Mouse (Mus musculus) midbrain, embryonic 12.5 days (tissue): Measurements from ENCODE around the gene Rangap1. TPM values are rescaled to one million over a fixed set of nuclear protein-coding genes. Genes with fewer than 3 reads are reported as not detected.
A peak's percentile ranks its signal among the peaks of the same experiment; 100 is the strongest.

Experiments
- ATAC-seq: fragments of 200-750 bp; cut with Nextera tagmentation; 2 replicates; pipeline ENCODE4 v1.8.0; 2017; ENCODE audit warnings: low read depth, moderate TSS enrichment, moderate library complexity; ENCODE audit not compliant: low FRiP score
- H3K27ac ChIP-seq: fragments of 300-500 bp; sonication (generic); replicated peaks from 2 replicates; pipeline ENCODE4 v1.5.1; 2016; ENCODE audit warnings: mild to moderate bottlenecking
- H3K27me3 ChIP-seq: fragments of 300-500 bp; sonication (generic); 2 replicates; pipeline ENCODE4 v1.6.1; 2016; ENCODE audit warnings: mild to moderate bottlenecking
- H3K36me3 ChIP-seq: fragments of 300-500 bp; sonication (generic); 2 replicates; pipeline ENCODE4 v1.6.1; 2016
- H3K4me1 ChIP-seq: fragments of 300-500 bp; sonication (generic); 2 replicates; pipeline ENCODE4 v1.6.1; 2016
- H3K4me2 ChIP-seq: fragments of 300-500 bp; sonication (generic); replicated peaks from 2 replicates; pipeline ENCODE4 v1.6.1; 2016; ENCODE audit warnings: mild to moderate bottlenecking, moderate library complexity
- H3K4me3 ChIP-seq: fragments of 300-500 bp; sonication (generic); 2 replicates; pipeline ENCODE4 v1.5.1; 2016; ENCODE audit warnings: mild to moderate bottlenecking
- H3K9ac ChIP-seq: fragments of 300-500 bp; sonication (generic); replicated peaks from 2 replicates; pipeline ENCODE4 v1.6.1; 2016; ENCODE audit warnings: mild to moderate bottlenecking, moderate library complexity
- H3K9me3 ChIP-seq: fragments of 300-500 bp; sonication (generic); 2 replicates; pipeline ENCODE4 v1.6.1; 2016; ENCODE audit warnings: mild to moderate bottlenecking
- WGBS: fragments of 180-500 bp; shearing (Covaris S2); methylation state at CpG from one replicate; pipeline ENCODE4 v1.1.7; 2016; 5-methylcytosine and 5-hydroxymethylcytosine counted together
- polyA plus RNA-seq: library from polyadenylated mRNA; unstranded; fragments of >200 nt; fragmentation: Nextera tagmentation; extraction: Ambion mirVana; gene quantifications from 2 replicates; pipeline ENCODE4 v1.2.1, GENCODE M21; 2016

The Rangap1 gene
- polyA plus RNA-seq, 1 experiment from 2014 or later: 165 TPM

GRCm38 (mm10) chr15:81693366-81693966 is 51.9 kb downstream of the Rangap1 start:
- H3K9ac ChIP-seq: peak overlapping the region; percentile 72

GRCm38 (mm10) chr15:81680301-81680805 is 65.0 kb downstream of the Rangap1 start:
- H3K9me3 ChIP-seq: no peaks in the 10 kb centered on the region
- no peak overlapping the region for H3K4me3 ChIP-seq
- no peaks in the 10 kb centered on the region for H3K27me3 ChIP-seq
- ATAC-seq: no peak
- no peak overlapping the region for H3K27ac ChIP-seq
- 97% methylated on average over 4 of the region's 4 CpGs for WGBS
- peaks cover 80% of the 10 kb centered on the region for H3K36me3 ChIP-seq
- no peak overlapping the region for H3K9ac ChIP-seq
- H3K4me1 ChIP-seq: no peaks in the 10 kb centered on the region
- H3K4me2 ChIP-seq: no peak overlapping the region

More at GRCm38 (mm10) chr15:81693366-81693966, 51.9 kb downstream of the Rangap1 start:
- Histone ChIP-seq H3K9me3 (no peaks in the 10 kb centered on the region), H3K4me1 (peaks cover 18% of the 10 kb centered on the region; the same call in 1 of the 2 replicates), H3K4me2 (peak overlapping the region; percentile 95), H3K27ac (no peak overlapping the region), H3K4me3 (peak overlapping the region; percentile 56), H3K36me3 (peaks cover 1% of the 10 kb centered on the region; the same call in 1 of the 2 replicates), H3K27me3 (peaks cover 51% of the 10 kb centered on the region)
- WGBS: 3% methylated on average over 41 of the region's 41 CpGs
- ATAC-seq: no peak; the same call in 1 of the 2 replicates

- no peak overlapping the region for H3K27ac ChIP-seq
- no peaks in the 10 kb centered on the region for H3K27me3 ChIP-seq
- H3K4me1 ChIP-seq: no peaks in the 10 kb centered on the region
- WGBS: 93% methylated on average over 3 of the region's 3 CpGs
- peaks cover 68% of the 10 kb centered on the region for H3K36me3 ChIP-seq
- no peak overlapping the region for H3K4me2 ChIP-seq
- ATAC-seq: no peak
- H3K9ac ChIP-seq: no peak overlapping the region
- no peaks in the 10 kb centered on the region for H3K9me3 ChIP-seq
- no peak overlapping the region for H3K4me3 ChIP-seq
Measured at GRCm38 (mm10) chr15:81676637-81677036, 68.7 kb downstream of the Rangap1 start.

- 91% methylated on average over 4 of the region's 4 CpGs for WGBS
- ATAC-seq: no peak
- H3K9me3 ChIP-seq: no peaks in the 10 kb centered on the region
- H3K27me3 ChIP-seq: no peaks in the 10 kb centered on the region
- H3K36me3 ChIP-seq: peaks cover 48% of the 10 kb centered on the region
- no peaks in the 10 kb centered on the region for H3K4me1 ChIP-seq
- H3K9ac ChIP-seq: no peak overlapping the region
- H3K4me2 ChIP-seq: no peak overlapping the region
- no peak overlapping the region for H3K4me3 ChIP-seq
- H3K27ac ChIP-seq: no peak overlapping the region
Measured at GRCm38 (mm10) chr15:81670231-81670640, 75.1 kb downstream of the Rangap1 start.

GRCm38 (mm10) chr15:81666957-81667356 is 78.4 kb downstream of the Rangap1 start:
- Histone ChIP-seq H3K4me1 (peaks cover 10% of the 10 kb centered on the region), H3K4me2 (no peak overlapping the region)

GRCm38 (mm10) chr15:81663697-81664561 is 81.4 kb downstream of the Rangap1 start, which contains the start of gene L3mbtl2:
Gene L3mbtl2 (plus strand): TSS chr15:81663889.
- peak; percentile 99 for ATAC-seq
- WGBS: 1% methylated on average over 55 of the region's 55 CpGs
- Histone ChIP-seq H3K9me3 (no peaks in the 10 kb centered on the region), H3K36me3 (peaks cover 20% of the 10 kb centered on the region), H3K9ac (peak within 1 kb of the TSS; percentile 76), H3K4me1 (peaks cover 10% of the 10 kb centered on the region), H3K27ac (peak within 1 kb of the TSS; percentile 50; the same call in 1 of the 2 replicates), H3K27me3 (no peaks in the 10 kb centered on the region), H3K4me3 (peak within 1 kb of the TSS; percentile 88), H3K4me2 (peak within 1 kb of the TSS; percentile 92)

More at GRCm38 (mm10) chr15:81666957-81667356, 78.4 kb downstream of the Rangap1 start:
- no peaks in the 10 kb centered on the region for H3K9me3 ChIP-seq
- H3K27ac ChIP-seq: no peak overlapping the region
- H3K27me3 ChIP-seq: no peaks in the 10 kb centered on the region
- peaks cover 29% of the 10 kb centered on the region for H3K36me3 ChIP-seq
- H3K9ac ChIP-seq: no peak overlapping the region
- 89% methylated on average over 10 of the region's 10 CpGs for WGBS
- no peak for ATAC-seq
- H3K4me3 ChIP-seq: no peak overlapping the region

GRCm38 (mm10) chr15:81663281-81663680 is 82.0 kb downstream of the Rangap1 start:
- no peak overlapping the region for H3K9ac ChIP-seq
- no peak for ATAC-seq
- peaks cover 13% of the 10 kb centered on the region for H3K36me3 ChIP-seq
- no peaks in the 10 kb centered on the region for H3K27me3 ChIP-seq
- H3K9me3 ChIP-seq: no peaks in the 10 kb centered on the region
- H3K27ac ChIP-seq: no peak overlapping the region
- peaks cover 10% of the 10 kb centered on the region for H3K4me1 ChIP-seq
- H3K4me3 ChIP-seq: peak overlapping the region; percentile 88
- 69% methylated on average over 10 of the region's 10 CpGs for WGBS
- H3K4me2 ChIP-seq: peak overlapping the region; percentile 92

- Histone ChIP-seq H3K27ac (no peak overlapping the region), H3K4me3 (no peak overlapping the region), H3K9ac (no peak overlapping the region), H3K4me2 (no peak overlapping the region), H3K4me1 (peaks cover 10% of the 10 kb centered on the region), H3K36me3 (no peaks in the 10 kb centered on the region), H3K27me3 (no peaks in the 10 kb centered on the region), H3K9me3 (no peaks in the 10 kb centered on the region)
- 96% methylated on average over 2 of the region's 2 CpGs for WGBS
- ATAC-seq: no peak
Measured at GRCm38 (mm10) chr15:81661701-81662100, 83.6 kb downstream of the Rangap1 start.

Other genes starting within 250 kb of the Rangap1 start
- gene Ep300, start 160.2 kb downstream of the Rangap1 start, polyA plus RNA-seq: 27.2 and 30.9 TPM in 2 replicates
- gene L3mbtl2, start 81.6 kb downstream of the Rangap1 start, polyA plus RNA-seq: 34.5 and 36.8 TPM in 2 replicates
- gene Chadl, start 48.2 kb downstream of the Rangap1 start, polyA plus RNA-seq: 3.4 and 5.6 TPM in 2 replicates
- 49.6 and 50.4 TPM in 2 replicates for gene Zc3h7b, start 473 bp downstream of the Rangap1 start, polyA plus RNA-seq
- gene Tef, start 56.9 kb upstream of the Rangap1 start, polyA plus RNA-seq: 30.5 and 32.4 TPM in 2 replicates
- gene Tob2, start 113.3 kb upstream of the Rangap1 start, polyA plus RNA-seq: 20.9 and 22.2 TPM in 2 replicates
- gene Phf5a, start 126.4 kb upstream of the Rangap1 start, polyA plus RNA-seq: 129 and 133 TPM in 2 replicates
- gene Aco2, start 126.8 kb upstream of the Rangap1 start, polyA plus RNA-seq: 170 and 177 TPM in 2 replicates
- gene Polr3h, start 180.7 kb upstream of the Rangap1 start, polyA plus RNA-seq: 60.8 and 71.6 TPM in 2 replicates
- 38.0 and 40.2 TPM in 2 replicates for gene Csdc2, start 191.2 kb upstream of the Rangap1 start, polyA plus RNA-seq
- gene Pmm1, start 215.4 kb upstream of the Rangap1 start, polyA plus RNA-seq: 26.6 and 30.4 TPM in 2 replicates
- gene 1700029P11Rik, start 235.0 kb upstream of the Rangap1 start, polyA plus RNA-seq: not detected in 2 replicates
- 50.2 and 50.5 TPM in 2 replicates for gene Xrcc6, start 242.3 kb upstream of the Rangap1 start, polyA plus RNA-seq